Mouse (Mus musculus) heart, postnatal 0 days (tissue): ENCODE results near the gene Fmo2.

ENCODE experiments used
- CTCF ChIP-seq: IDR thresholded peaks from 2 replicates; pipeline ENCODE4 v1.5.1; 2016; ENCODE audit warnings: antibody characterized with exemption, control low read depth, low read depth
- EP300 ChIP-seq: IDR thresholded peaks from 2 replicates; pipeline ENCODE4 v1.6.1; 2016; ENCODE audit warnings: antibody characterized with exemption, low read depth

- TF ChIP-seq CTCF (no peak), EP300 (no peak)
These were observed 38.4 kb downstream of the Fmo2 start for GRCm38 (mm10) chr1:162859996-162860605.
